Mouse (Mus musculus) brain, adult 2 months (tissue): ENCODE results near the gene Unk.

Experiments
- DNase-seq: peaks from one replicate; pipeline ENCODE4 v3.0.0; 2011; ENCODE audit warnings: low read depth, low spot score

Gene Unk

DNA sequence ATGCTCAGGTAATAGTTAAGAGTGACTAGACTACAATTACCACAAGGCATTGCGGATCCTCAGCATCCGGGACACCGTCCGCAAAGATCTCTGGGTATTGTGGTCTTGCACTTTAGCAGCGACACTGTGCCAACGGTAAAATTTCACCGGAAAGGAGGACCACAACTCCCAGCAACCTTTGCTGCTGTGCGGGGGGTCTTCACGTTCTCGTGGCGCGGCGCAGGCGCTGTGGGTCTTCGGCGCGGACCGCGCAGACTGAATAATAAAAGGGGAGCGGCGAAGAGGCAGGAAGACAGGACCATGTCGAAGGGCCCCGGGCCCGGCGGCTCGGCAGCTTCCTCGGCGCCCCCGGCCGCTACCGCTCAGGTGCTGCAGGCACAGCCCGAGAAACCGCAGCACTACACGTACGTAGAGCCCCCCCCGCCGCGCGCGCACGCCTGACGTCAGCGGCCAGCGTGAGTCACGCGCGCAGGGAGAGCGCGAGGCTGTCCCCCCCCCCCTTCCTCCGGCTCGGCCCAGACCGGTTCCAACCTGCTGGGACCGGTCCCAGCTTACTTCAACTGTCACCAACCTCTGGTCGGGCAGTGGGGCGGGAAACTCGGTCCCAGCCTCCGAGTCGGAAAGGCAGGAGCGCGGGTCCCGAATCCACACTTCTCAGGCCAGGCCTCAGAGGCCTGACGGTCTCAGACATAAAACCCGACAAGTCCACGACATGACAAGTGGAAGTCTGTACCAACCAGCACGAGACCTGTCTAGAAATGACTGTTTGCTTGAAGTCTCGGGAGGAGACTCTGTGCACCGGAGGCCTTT, at the start of gene Unk:
Gene Unk, plus strand, starts transcription at position 235 of the 810 bp plus-strand sequence.
- peak; percentile 100 for DNase-seq

- DNase-seq: peak; percentile 54
Measured at GRCm38 (mm10) chr11:115982472-115982871, 47.6 kb upstream of the Unk start.

DNA sequence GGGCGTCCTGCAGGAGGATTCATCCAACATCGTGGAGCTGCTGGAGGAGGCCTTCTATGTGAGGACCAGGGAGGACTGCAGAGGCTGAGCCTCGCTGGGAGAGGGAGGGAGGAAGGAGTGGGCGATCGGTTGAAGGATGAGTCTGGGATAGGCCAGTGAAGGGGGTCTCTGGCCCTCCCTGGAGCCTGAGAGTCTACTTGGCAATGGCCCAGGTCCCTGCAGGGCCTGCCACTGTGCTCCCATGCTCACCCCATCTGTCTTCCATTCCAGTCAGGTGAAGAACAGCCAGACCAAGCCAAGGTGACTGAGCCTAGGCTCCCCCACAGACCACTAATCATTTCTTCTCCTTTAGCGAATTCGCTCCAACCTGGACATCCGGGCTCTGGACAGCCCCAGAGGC, 46.8 kb upstream of the Unk start:
- peak; percentile 21 for DNase-seq

DNA sequence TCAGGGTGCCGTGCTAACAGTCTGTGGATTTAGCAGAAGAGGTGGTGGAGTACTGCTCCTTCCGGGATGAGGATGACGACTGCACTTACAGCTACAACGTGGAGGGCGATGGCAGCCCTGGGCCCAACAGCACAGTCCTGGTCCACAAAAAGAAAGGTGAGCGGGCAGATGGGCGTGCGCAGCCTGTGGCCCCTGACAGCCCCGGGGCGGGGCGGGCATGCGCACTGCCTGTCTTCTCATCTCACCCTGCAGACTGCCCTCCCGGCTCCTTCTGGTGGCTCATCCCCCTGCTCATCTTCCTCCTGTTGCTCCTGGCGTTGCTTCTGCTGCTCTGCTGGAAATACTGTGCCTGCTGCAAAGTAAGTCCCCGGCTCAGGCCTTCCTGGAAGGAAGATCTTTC, 40.4 kb upstream of the Unk start:
- DNase-seq: no peak

- peak; percentile 86 for DNase-seq
Measured at GRCm38 (mm10) chr11:115992098-115992497, 38.0 kb upstream of the Unk start.

DNA sequence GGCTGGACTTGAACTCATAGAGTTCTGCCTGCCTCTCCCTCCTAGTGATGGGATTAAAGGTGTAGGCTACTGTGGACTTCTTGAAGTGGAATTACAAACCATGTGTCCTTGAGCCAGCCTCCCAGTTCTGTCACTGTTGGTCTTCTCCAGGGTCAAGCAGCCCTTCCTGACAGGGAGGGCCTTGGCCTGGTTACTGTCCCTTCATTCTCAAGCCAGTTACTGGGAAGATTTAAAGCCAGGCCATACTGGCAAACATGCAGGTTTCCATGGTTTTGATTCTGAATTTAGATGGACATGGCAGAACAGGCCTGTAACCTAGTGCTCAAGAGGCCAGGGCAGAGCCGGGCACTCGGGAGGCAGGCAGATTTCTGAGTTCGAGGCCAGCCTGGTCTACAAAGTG, 34.9 kb upstream of the Unk start:
- DNase-seq: no peak

- no peak for DNase-seq
Measured at GRCm38 (mm10) chr11:115997047-115997446, 33.1 kb upstream of the Unk start.

DNA sequence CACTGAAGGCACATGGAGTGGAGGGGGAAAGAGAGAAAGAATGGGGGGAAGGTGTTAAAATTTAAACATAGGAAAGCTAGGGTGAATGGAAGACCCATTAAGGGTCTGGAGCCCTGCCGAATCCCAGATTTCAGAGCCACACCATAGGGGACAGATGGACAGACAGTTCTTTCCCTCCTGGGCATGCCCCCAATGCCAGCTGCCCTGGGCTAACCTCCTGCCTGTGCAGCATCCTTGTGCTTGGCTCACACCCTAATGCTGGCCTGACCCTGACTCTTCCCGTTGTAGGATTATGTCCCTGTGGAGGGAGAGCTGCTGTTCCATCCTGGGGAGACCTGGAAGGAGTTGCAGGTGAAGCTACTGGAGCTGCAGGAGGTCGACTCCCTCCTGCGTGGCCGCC, 32.5 kb upstream of the Unk start:
- peak; percentile 54 for DNase-seq

GRCm38 (mm10) chr11:115999027-115999426, 31.1 kb upstream of the Unk start:
- no peak for DNase-seq

GRCm38 (mm10) chr11:115999538-116000143, 30.5 kb upstream of the Unk start:
- peak; percentile 86 for DNase-seq

DNA sequence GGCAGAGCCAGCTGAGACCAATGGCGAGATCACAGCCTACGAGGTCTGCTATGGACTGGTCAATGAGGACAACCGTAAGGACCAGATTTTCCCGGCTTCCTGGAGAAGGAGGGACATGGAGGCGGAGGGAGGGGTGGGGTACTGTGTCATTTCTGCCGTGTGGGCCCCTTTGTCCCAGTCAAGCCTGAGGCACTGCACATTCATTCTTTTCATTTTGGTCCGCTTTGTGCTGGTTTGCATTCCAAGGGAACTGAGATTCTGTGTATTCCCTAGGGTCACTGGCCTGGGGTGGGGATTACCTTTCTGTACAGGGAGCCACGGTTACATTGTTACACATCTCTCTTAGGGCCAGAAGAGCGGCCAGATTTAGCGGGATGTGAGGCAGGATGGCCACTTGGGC, 29.5 kb upstream of the Unk start:
- DNase-seq: no peak

DNA sequence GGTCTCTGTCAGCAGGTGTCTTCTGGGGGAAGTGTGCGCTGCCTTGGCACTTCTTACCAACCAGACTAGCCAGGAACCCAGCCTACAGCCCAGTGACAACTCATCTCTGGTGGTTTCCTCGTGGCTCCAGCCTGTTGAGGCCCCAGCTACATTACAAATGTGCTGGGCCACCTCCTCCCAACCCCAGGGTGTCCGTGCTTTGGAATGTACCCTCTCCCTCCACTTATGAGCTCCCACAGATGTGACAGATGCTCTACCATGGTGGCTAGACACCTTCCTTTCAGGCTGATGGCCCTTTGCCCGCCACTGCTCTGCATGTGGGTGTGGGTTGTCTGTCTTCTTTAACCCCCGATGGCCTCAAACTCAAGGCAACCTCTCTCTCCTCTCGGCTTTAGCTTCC, 28.4 kb upstream of the Unk start:
- DNase-seq: no peak

GRCm38 (mm10) chr11:116002894-116003293, 27.2 kb upstream of the Unk start:
- DNase-seq: no peak

GRCm38 (mm10) chr11:116004186-116004823, 25.8 kb upstream of the Unk start:
- DNase-seq: no peak

- DNase-seq: peak; percentile 74
Measured at GRCm38 (mm10) chr11:116004840-116005700, 25.1 kb upstream of the Unk start.

- DNase-seq: no peak
Measured at GRCm38 (mm10) chr11:116005701-116006419, 24.3 kb upstream of the Unk start.

- DNase-seq: no peak
Measured at GRCm38 (mm10) chr11:116007095-116007850, 22.8 kb upstream of the Unk start.

- DNase-seq: no peak
Measured at GRCm38 (mm10) chr11:116008411-116008810, 21.7 kb upstream of the Unk start.

GRCm38 (mm10) chr11:116008832-116009375, 21.2 kb upstream of the Unk start:
- DNase-seq: no peak

- peak; percentile 99 for DNase-seq
Measured at GRCm38 (mm10) chr11:116009661-116010060, 20.5 kb upstream of the Unk start.
